Mouse (Mus musculus) adrenal gland, adult 2 months (tissue): ENCODE data around the gene Rarres2. TPM values are rescaled to one million over a fixed set of nuclear protein-coding genes. Genes with fewer than 3 reads are reported as not detected.

ENCODE experiments used
- DNase-seq: peaks from one replicate; pipeline ENCODE4 v3.0.0; 2021
- polyA plus RNA-seq: library from polyadenylated mRNA; depleted of rRNA; stranded (reverse); fragments of >200 nt; gene quantifications from 2 replicates; pipeline ENCODE4 v1.2.3, GENCODE M21; 2012
- total RNA-seq, 2 experiments: library from RNA; stranded (reverse); gene quantifications; 2 replicates each; pipeline ENCODE4 v1.2.3; 2021

Rarres2 gene
- total and polyA plus RNA-seq, 3 experiments: 29.3 to 101 (median 73.4) TPM

DNA sequence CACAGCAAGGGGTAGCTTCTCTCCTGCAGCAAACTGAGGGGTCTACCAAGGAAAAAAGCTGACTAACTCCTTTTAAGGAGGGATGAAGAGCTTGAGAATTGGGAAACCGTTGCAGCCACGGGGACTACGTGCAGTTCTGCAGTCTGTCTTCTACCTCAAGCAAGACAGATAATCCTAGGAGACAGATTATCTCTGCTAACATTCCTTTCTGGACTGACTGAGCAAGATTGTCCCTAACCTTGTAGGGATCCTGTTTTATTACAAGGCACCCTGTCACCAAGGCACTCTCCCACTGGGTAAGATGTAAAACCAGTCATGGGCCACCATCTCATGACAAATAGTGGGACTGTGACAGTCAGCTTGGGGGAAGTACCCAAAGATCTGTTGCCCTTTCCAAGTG is 8.7 kb upstream of the Rarres2 start:
- DNase-seq: no peak

DNA sequence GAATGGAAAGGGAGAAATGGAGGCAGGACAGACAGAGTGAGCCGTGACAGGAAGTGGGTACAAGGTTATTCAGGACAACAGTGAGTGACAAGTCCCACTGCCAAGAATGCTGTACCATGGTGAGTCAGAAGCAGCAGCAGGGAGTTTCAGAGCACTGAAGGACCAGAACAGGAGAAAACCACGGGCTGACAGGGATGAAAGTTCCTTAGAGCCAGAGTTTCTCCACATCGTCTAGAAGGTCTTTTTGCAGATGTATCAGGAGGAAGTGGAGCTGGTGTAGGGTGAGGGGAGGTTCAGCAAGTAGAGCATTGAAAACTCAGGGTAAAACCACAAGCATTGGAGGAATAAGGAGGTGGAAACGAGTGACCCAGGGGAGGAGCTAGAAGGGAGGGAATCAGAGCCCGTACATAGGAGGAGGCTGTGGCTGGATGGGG is 6.6 kb upstream of the Rarres2 start:
- DNase-seq: peak; percentile 76

DNA sequence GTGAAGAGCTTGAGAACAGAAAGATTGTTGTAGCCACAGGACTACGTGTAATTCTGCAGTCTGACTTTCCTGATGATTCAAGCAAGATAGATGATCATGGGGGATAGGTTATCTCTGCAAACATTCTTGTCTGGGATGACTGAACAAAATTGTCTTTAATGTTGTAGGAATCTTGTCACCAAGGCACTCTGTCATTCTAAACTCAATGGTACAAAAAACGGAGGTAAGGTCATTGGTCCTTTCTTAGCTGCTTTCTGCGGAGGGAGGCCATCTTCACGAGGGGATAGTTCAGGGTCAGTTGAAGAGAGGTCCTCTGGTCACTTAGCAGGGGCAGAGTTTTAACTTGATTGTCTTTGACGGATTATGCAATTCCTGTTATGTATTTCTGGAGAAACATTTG is 6.1 kb upstream of the Rarres2 start:
- peak; percentile 42 for DNase-seq

DNA sequence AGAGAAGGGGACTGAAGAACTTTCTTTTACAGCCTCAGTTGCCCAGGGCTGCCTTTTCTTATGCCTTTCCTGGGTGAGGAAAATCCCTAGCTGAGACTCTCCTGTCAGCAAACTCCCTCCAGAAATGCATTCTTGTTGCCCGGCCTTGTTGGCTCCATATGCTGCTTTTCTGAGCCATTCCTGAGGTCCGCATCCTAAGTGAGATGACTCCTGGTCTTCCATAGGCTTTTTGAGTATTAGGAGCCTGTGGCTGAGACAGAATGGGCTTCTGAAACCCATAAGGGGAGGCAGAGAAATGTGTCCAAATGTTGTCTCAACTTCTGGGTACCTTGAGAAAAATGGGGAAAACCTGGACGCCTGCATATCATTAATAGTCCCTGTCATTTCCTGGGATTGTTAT is 1.4 kb upstream of the Rarres2 start:
- no peak for DNase-seq

DNA sequence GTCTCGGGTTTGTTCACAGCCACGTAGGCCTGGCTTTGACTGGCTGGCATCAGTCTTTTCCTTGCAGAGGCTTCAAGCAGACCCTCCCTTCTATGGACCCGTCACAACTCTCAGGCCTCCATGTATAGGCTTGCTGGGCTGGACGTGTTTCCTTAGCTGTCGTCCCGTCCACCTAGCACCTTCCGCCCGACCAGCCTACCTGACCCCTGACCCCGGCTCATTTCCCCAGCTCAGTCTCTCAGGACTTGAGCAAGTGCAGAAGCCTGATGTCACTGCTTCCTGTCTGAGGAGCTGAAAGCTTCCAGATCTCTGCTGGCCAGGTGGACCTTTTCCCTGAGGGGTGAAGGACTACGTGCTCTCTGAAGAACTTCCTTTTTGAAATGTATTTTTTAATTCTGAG is 691 bp upstream of the Rarres2 start:
- peak; percentile 47 for DNase-seq

DNA sequence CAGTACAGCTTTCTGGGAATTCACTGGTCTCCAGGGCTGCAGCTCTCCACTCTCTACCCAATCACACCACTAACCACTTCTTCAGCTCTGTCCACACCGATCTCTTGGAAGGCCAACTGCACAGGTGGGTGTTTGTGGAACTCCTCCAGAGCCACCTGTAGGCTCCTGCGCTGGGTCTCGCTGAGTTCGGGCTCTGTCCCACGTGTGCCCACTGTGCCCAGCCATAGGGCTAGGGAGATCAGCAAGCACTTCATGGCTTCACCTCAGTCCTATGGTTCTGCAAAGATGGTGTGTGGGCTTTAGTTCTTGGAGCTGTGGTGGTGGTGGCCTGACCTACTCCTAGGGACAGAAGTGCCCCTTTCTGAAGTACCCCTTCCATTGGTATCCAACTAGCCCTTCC is 575 bp downstream of the Rarres2 start:
- DNase-seq: no peak

DNA sequence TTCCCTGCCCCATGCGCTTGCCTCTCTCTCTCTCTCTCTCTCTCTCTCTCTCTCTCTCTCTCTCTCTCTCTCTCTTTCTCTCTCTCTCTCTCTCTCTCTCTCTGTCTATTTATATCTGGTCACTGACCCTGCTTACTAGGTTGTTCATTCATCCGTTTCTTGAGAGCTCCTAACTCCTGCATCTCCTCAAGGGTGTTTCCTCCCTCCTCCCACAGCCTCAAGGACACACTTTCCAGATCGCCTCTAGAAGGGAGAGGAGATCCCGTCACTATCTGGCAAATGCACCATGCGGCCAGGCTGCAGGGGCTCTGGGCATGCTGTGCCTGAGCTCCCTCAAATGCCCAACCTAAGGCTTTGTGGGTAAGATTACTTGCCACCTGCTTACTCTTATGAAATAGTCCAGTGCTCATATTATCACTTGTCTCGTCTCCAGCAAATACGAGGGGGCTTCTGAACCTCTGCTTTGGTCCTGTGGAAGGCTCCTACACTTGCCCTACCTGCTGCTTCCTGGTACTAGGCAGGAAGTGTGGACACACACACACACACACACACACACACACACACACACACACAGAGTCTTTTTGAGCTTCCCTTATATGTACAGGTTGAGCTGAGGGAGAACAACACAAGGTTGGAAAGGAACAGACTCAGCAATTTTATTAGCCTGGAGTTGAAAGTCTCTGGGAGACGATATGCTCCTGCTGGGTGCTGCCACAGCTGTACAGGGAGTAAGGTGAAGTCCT is 3.4 kb downstream of the Rarres2 start:
- DNase-seq: no peak

DNA sequence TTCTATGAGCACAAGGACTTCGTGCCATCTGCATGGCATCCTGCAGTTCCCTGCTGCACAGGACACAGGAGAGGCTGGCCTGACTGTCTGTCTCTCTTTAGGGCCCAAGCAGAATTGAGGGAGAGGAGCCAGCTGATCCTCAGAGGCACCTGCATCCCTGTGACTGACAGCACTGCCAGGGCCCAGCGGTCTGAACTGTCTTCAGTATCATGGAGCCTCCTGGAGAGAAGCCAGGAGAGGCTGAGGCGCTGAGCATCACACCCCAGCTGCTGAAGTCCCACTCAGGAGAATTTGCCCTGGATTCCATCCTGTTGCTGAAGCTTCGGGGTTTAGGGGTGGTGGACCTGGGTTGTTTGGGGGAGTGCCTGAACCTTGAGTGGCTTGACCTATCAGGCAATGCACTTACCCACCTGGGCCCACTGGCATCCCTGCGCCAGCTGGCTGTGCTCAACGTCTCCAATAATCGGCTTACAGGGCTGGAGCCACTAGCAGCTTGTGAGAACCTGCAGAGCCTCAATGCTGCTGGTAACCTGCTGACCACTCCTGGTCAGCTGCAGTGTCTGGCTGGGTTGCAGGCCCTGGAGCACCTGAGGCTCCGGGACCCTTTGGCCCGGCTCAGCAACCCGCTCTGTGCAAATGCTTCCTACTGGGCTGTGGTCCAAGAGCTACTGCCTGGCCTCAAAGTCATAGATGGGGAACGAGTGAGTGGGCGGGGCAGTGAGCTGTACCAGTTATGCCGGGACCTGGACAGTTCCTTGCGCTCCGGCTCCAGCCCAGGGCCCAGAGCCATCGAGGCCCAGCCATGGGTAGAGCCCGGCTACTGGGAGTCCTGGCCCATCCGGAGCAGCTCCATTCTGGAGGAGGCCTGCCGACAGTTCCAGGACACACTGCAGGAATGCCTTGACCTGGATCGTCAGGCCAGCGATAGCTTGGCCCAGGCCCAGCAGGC is 4.3 kb downstream of the Rarres2 start:
- peak; percentile 84 for DNase-seq

DNA sequence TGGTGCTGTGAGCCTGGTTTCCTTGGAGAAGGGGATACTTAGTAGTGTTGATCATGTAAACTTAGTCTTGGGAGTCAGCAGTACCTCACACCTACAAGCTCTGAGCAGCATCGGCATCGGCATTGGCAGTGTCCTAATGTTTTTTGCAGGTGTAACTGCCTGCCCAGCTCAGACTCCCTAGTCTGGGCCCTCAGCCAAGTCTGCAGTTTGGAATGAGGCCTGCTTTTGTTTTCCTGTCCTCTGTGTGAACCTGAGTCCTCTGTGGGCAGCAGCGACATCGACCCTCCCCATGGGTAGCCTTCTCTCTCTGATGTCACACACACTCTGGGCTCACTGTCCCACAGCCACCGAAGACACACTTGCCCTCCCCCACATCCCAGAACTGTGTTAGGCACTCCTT is 6.3 kb downstream of the Rarres2 start:
- DNase-seq: peak; percentile 76

DNA sequence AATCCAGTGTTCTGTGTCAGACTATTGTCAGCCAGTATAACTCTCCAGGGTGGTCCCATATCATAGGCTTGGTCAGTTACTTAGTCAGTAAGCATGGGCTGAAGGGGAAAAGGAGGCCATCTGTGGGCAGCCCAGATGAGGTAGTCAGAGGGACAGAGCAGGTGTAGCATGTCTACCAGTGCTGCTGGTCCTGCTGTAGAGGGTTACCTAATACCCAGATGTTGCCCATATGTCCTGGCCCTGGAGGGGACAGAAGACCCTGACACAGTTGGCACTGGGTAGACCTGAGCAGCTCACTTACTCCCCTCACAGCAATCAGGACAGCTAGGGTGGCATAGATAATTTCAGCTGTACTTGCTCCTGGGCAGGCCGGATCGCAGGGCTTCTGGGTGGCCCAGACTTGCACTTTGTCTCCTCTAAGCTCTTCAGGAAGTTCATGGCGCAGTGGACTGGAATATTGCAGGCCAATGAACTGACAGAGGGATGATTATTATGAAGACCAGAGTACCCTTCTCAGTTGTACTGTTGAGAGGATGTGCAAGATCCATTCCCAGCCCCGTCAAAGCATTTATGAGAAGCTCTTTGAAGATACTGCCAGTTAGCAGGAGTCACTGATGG is 6.8 kb downstream of the Rarres2 start:
- DNase-seq: no peak

DNA sequence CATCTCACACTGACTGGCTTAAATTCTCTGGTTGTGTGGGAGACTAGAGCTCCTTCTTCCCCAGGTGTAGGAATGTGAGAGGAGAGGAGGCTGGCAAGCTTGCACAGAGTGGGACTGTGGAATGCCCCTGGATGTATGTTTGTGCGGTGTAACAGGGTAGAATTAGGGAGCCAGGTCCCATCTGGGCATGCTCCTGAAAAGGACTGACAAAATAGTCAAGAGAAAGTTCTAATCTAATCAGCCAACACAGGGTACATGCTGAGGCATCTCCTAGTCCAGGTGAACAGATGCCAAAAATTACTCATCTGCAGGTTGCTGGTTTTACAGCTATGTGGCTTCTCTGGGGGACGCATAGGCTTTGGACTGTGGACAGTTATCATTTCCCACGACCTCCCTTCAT is 16.6 kb downstream of the Rarres2 start:
- DNase-seq: no peak

DNA sequence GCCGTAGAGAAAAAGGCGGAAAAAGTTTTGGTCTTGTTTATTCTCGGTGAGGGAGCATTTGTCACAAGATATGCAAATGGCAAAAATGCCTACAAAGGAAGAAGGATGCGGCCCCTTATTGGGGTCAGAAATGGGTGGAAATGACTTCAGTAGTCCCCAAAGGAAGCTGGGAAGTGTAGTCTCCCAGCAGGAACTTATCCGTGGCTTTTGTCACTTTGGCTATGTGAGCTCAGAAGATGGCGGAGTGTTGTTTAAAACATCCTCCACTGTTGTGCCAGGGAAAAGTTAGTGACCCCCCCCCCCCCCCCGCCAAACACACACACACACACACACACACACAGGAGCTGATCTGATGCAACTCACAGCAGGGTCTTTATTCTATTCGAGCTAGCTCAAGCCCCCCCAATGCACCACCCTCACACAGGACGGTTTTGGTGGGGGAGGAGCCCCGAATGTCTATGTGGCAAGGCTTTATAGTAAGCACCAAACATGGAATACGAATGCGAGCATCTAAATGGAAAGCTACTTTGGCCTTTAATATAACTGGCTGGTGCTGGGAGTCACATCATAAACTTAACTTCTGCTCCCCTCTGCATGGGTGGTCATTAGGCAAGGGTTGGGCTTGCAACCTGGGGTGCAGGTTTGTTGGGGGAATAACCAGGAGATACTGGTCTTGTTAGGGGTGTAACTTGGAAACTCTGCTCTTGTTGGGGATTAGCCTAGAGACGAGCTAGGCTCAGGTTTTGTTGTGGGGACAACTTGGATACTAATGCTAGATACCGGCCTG is 17.3 kb downstream of the Rarres2 start:
- peak; percentile 66 for DNase-seq

DNA sequence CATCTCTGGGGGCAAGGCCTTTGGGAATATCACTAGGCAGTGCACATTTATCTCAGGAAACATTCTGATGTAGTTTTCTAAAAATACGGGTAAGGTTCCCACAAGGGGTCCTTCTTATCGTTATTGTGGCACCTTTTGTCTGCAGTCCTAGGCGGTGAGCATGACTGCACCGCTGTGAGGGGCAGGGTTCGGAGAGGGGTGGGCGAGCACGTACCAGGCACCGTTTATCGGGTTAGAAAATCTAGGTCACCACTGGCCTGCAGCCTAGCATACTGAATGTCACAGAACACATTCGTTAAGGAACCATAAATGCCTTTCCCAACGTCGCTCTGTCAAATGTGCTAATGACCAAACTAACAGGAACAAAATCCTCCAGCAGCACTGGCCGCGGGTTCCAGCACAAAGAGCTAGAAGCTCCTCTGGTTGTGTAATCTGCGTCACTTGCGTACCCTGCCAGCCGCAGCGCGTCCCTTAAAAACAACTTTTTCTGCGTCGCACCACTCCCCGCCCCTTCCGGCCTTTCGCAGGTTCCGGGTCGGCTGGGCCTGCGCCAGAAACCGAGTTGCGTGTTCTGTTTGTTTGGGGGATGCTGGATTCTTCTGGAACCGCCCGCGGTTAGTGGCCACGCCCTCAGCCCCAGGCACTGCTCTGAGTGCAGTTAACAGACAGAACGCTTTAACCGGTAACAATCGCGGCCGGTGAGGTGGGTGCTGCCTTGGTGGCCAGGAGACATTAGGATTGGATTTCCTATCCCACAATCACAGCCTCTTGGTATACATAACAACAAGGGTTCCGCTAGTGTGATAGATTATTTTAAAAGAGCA is 18.1 kb downstream of the Rarres2 start, which contains the start of gene Lrrc61:
Gene Lrrc61, plus strand, starts transcription at position 517 of the 824 bp plus-strand sequence.
- peak; percentile 97 for DNase-seq

DNA sequence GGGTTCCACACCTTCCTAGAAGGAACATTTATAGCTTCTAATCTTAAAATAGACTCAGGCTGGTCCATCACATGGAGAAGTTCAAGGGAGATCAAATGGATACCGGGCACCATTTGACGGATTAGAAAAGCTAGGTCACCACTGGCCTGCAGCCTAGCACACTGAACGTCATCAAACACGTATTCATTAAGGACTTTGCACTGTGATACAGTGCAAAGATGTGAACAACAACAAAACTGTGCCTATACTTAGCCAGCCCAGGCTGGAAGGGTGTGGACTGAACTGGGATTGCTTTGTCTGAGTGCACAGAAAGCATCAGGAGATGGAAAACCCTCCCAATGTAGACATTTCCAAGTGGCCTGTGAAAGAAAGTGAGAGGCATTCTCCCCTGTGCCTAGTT is 18.8 kb downstream of the Rarres2 start:
- no peak for DNase-seq

DNA sequence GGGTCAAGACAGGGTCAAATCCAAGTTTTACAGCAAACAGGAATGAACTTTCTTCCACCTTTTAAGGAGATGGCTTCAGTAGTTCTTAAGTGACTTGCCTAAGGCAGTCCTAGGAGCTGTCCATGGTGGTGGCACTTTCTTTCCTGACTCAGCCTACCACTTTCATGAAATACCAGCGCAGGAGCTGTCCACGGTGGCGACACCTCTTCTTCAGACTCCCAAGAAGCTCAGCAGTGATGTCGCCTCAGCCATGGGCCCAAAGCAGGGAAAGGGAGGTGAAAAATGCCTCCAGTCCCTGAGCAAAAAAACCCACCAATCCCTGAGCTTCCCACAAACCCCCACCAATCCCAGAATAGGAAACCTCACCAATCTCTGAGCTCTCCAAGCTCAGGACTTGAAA is 19.7 kb downstream of the Rarres2 start:
- DNase-seq: no peak

DNA sequence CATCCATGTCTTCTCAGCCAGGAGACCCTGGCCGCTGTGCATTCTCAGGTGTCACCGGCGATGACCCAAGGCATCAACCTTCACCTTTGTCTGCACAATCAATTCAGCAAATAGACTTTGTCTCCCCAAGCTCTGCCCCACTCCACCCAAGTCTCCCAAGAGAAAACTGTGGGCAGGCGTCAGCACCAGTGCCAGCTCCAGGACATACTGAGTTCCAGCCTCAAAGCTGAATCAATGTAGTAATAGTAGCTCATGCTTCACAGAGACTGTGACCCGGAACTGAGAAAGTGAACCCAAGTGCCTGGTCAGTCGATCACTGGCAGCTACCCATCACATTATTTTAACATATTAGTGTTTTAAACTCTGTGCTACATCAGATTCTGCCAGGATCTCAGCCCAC is 24.3 kb downstream of the Rarres2 start:
- no peak for DNase-seq

DNA sequence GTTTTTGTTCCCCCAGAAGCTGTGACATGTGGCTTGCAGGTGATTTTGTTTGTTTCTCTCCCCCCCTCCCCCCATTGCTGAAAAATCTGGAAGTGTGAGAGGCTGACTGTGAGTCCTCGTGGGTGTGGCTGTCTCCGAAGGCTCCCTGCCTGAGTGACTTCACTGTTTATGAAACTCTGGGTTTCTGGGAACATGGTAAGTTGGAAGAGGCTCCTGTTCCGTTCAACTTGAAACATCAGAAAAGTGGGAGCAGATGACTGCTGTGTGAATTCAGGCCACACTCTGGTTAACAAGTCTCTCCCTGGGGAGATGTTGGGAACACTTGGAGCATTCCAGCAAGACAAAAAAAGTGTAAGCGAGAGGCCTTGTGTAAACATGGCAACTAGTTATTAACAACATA is 25.7 kb downstream of the Rarres2 start:
- no peak for DNase-seq

DNA sequence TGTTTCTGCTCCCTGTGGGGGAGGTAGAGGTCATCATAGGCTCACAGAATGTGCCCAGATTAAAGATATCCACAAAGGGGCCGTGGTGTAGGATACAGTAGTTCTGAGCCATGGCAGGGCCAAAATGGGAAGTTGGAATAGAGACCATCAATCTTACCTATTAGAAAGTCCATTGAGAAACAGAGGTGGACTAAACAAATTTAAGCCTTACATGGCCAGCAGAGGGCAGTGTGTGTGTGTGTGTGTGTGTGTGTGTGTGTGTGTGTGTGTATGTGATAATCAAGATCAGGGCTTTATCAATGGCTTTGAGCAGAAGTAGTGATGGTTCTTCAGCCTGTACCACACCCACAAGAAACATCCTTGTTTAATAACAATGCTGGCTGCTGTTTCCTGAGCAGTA is 26.3 kb downstream of the Rarres2 start:
- no peak for DNase-seq

DNA sequence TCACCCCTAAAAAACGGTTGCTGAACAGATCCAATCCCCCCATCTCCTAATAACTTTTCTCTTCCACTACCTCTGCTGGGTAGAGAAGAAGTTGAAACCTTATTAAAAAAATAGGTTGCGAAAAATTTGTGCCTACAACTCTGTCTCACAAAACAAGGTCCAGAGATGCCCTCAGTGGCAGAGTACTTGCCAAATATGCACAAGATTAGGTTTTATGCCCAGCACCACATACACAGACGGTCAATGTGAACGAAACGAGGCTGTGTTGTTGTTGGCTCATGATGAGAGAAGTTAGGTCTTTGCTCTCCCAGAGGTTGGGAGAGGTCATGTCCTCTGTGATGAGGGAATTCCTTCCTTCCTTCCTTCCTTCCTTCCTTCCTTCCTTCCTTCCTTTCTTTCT is 27.3 kb downstream of the Rarres2 start:
- DNase-seq: no peak

DNA sequence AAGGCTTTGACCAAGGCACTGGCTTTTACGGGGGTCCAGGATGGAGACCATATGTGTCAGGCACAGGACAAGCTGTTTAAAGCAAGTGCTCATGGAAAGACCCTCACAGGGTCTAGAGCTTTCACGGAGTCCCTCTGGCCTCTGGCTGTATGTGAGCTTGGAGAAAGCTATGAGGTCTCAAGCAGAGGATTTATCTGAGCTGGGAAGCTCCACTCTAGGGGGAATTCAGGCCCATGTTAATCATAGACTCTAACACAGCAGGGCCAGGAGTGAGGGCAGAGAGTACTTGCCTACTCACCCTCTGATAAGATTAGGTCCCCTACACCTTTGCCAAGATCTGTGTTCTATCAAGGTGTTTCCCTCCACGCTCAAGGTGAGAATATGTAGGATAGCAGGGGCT is 30.0 kb downstream of the Rarres2 start:
- DNase-seq: no peak
